Mouse (Mus musculus) liver, embryonic 11.5 days (tissue): Measurements from ENCODE around the gene Simc1. TPM values are rescaled to one million over a fixed set of nuclear protein-coding genes. Genes with fewer than 3 reads are reported as not detected.
A peak's percentile ranks its signal among the peaks of the same experiment; 100 is the strongest.

ENCODE experiments used
- ATAC-seq: fragments of 200-750 bp; cut with Nextera tagmentation; replicated peaks from 2 replicates; pipeline ENCODE4 v1.8.0; 2017; ENCODE audit warnings: moderate number of reproducible peaks, mild to moderate bottlenecking, moderate TSS enrichment, moderate library complexity; ENCODE audit not compliant: low FRiP score
- DNase-seq: peaks from one replicate; pipeline ENCODE4 v3.0.0-alpha.2; 2017; ENCODE audit warnings: low spot score
- H3K27ac ChIP-seq: fragments of 300-500 bp; sonication (generic); 2 replicates; pipeline ENCODE4 v1.5.1; 2014; ENCODE audit warnings: mild to moderate bottlenecking, low read depth, low read length, control low read depth
- H3K27me3 ChIP-seq: fragments of 300-500 bp; sonication (generic); replicated peaks from 2 replicates; pipeline ENCODE4 v1.6.1; 2014; ENCODE audit warnings: low read length, mixed read lengths; ENCODE audit not compliant: control insufficient read depth, insufficient read depth
- H3K36me3 ChIP-seq: fragments of 300-500 bp; sonication (generic); 2 replicates; pipeline ENCODE4 v1.6.1; 2014; ENCODE audit warnings: mild to moderate bottlenecking, low read length, moderate library complexity, mixed read lengths; ENCODE audit not compliant: control insufficient read depth, insufficient read depth
- H3K4me1 ChIP-seq: fragments of 300-500 bp; sonication (generic); replicated peaks from 2 replicates; pipeline ENCODE4 v1.6.1; 2014; ENCODE audit warnings: low read length, mixed read lengths; ENCODE audit not compliant: control insufficient read depth, insufficient read depth
- H3K4me2 ChIP-seq: fragments of 300-500 bp; sonication (generic); 2 replicates; pipeline ENCODE4 v1.6.1; 2014; ENCODE audit warnings: mild to moderate bottlenecking, control low read depth, moderate library complexity
- H3K4me3 ChIP-seq: fragments of 300-500 bp; sonication (generic); 2 replicates; pipeline ENCODE4 v1.5.1; 2014; ENCODE audit warnings: low read depth, low read length, control low read depth
- H3K9ac ChIP-seq: fragments of 300-500 bp; sonication (generic); 2 replicates; pipeline ENCODE4 v1.6.1; 2014; ENCODE audit warnings: low read depth, low read length, control low read depth
- H3K9me3 ChIP-seq: fragments of 300-500 bp; sonication (generic); 2 replicates; pipeline ENCODE4 v1.6.1; 2016; ENCODE audit warnings: low read length, inconsistent platforms, mixed read lengths; ENCODE audit not compliant: control insufficient read depth
- whole genome bisulfite sequencing: fragments of 180-500 bp; shearing (Covaris S2); extraction: QIAGEN DNeasy Blood & Tissue Kit; methylation state at CpG from one replicate; pipeline ENCODE4 v1.1.7; 2014; 5-methylcytosine and 5-hydroxymethylcytosine counted together
- polyA plus RNA-seq: library from polyadenylated mRNA; unstranded; fragments of >200 nt; fragmentation: Nextera tagmentation; extraction: Ambion mirVana; gene quantifications from 2 replicates; pipeline ENCODE4 v1.2.1, GENCODE M21; 2014

Simc1 gene
- polyA plus RNA-seq, 1 experiment from 2014 or later, result 11.6 TPM

- 90% methylated on average over 5 of the region's 5 CpGs for WGBS
- Histone ChIP-seq H3K27ac (no peak overlapping the region), H3K27me3 (no peaks in the 10 kb centered on the region), H3K4me3 (no peak overlapping the region), H3K36me3 (peaks cover 47% of the 10 kb centered on the region), H3K4me1 (peaks cover 5% of the 10 kb centered on the region), H3K9me3 (no peaks in the 10 kb centered on the region), H3K4me2 (no peak overlapping the region), H3K9ac (no peak overlapping the region)
- no peak for ATAC-seq
- no peak for DNase-seq
Measured at GRCm38 (mm10) chr13:54582860-54583259, 79.3 kb downstream of the Simc1 start.

DNA sequence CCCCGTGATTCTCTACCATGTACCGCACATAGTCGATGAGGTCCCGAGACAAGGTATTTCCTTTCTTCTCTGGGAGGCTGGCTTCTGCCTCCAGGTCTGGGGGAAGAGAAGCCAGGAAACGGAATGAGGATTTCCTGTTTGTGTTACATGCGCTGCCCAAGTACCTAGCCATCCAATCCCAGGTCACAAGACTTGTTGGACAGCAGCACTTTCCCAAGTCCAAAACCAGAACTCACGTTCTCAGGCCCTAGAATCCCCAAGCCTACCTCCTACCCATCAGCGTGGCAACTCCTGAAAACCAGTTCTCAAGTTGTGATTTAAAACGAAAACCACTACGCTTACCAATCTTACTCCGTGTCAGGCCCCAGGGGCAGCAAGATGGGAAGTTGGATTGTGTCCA, 82.3 kb downstream of the Simc1 start:
- 88% methylated on average over 11 of the region's 11 CpGs for WGBS
- Histone ChIP-seq H3K4me2 (no peak overlapping the region), H3K27ac (no peak overlapping the region), H3K9me3 (no peaks in the 10 kb centered on the region), H3K4me1 (peaks cover 8% of the 10 kb centered on the region; the same call in 1 of the 2 replicates), H3K27me3 (no peaks in the 10 kb centered on the region), H3K36me3 (peaks cover 48% of the 10 kb centered on the region), H3K4me3 (no peak overlapping the region), H3K9ac (no peak overlapping the region)
- ATAC-seq, result no peak
- no peak for DNase-seq

- no peak for DNase-seq
Measured at GRCm38 (mm10) chr13:54589414-54589995, 85.9 kb downstream of the Simc1 start.

GRCm38 (mm10) chr13:54589996-54590951, 86.7 kb downstream of the Simc1 start, which contains the start of the genes Nop16 and Higd2a:
TSS of gene Nop16 (minus strand) at chr13:54590090.
TSS of gene Higd2a (plus strand) at chr13:54590207.
- ATAC-seq (peak; percentile 97), DNase-seq (peak; percentile 98)
- Histone ChIP-seq H3K9me3 (no peaks in the 10 kb centered on the region), H3K4me1 (peaks cover 17% of the 10 kb centered on the region), H3K4me3 (peak within 1 kb of the TSS; percentile 73), H3K4me2 (peak within 1 kb of the TSS; percentile 73), H3K36me3 (peaks cover 19% of the 10 kb centered on the region), H3K9ac (peak within 1 kb of the TSS; percentile 82), H3K27me3 (no peaks in the 10 kb centered on the region), H3K27ac (peak within 1 kb of the TSS; percentile 28; the same call in 1 of the 2 replicates)
- under 1% methylated on average over 51 of the region's 51 CpGs for WGBS

More at GRCm38 (mm10) chr13:54589414-54589995, 85.9 kb downstream of the Simc1 start:
- Histone ChIP-seq H3K36me3 (peaks cover 23% of the 10 kb centered on the region), H3K4me2 (peak overlapping the region; percentile 73), H3K9ac (peak overlapping the region; percentile 82), H3K27me3 (no peaks in the 10 kb centered on the region), H3K9me3 (no peaks in the 10 kb centered on the region), H3K4me1 (peaks cover 17% of the 10 kb centered on the region), H3K4me3 (peak overlapping the region; percentile 73), H3K27ac (peak overlapping the region; percentile 28; the same call in 1 of the 2 replicates)
- WGBS, result 1% methylated on average over 24 of the region's 24 CpGs
- ATAC-seq, result peak; percentile 43

- H3K27ac ChIP-seq, result 0 out of 2 replicates have a peak overlapping the region, but pooled peaks have one; percentile 17
- peak overlapping the region; percentile 73 for H3K4me2 ChIP-seq
- H3K9me3 ChIP-seq, result no peaks in the 10 kb centered on the region
- peaks cover 10% of the 10 kb centered on the region for H3K36me3 ChIP-seq
- no peak for DNase-seq
- H3K4me1 ChIP-seq, result peaks cover 17% of the 10 kb centered on the region
- ATAC-seq, result no peak
- no peaks in the 10 kb centered on the region for H3K27me3 ChIP-seq
- no peak overlapping the region for H3K9ac ChIP-seq
- 90% methylated on average over 8 of the region's 8 CpGs for WGBS
- peak overlapping the region; percentile 73 for H3K4me3 ChIP-seq
Measured at GRCm38 (mm10) chr13:54591776-54592356, 88.3 kb downstream of the Simc1 start.

- H3K9me3 ChIP-seq, result no peaks in the 10 kb centered on the region
- no peak overlapping the region for H3K4me3 ChIP-seq
- DNase-seq, result no peak
- no peak overlapping the region for H3K4me2 ChIP-seq
- no peak overlapping the region for H3K9ac ChIP-seq
- H3K36me3 ChIP-seq, result peaks cover 3% of the 10 kb centered on the region; the same call in 1 of the 2 replicates
- H3K4me1 ChIP-seq, result peaks cover 14% of the 10 kb centered on the region
- ATAC-seq, result no peak
- 85% methylated on average over 11 of the region's 11 CpGs for WGBS
- H3K27ac ChIP-seq, result no peak overlapping the region
- no peaks in the 10 kb centered on the region for H3K27me3 ChIP-seq
Measured at GRCm38 (mm10) chr13:54593617-54594016, 90.0 kb downstream of the Simc1 start.

GRCm38 (mm10) chr13:54596107-54596690, 92.6 kb downstream of the Simc1 start:
- Histone ChIP-seq H3K4me3 (no peak overlapping the region), H3K36me3 (peaks cover 10% of the 10 kb centered on the region; the same call in 1 of the 2 replicates), H3K9me3 (no peaks in the 10 kb centered on the region), H3K9ac (no peak overlapping the region), H3K4me1 (peaks cover 7% of the 10 kb centered on the region), H3K27ac (no peak overlapping the region), H3K27me3 (no peaks in the 10 kb centered on the region), H3K4me2 (no peak overlapping the region)
- no peak for DNase-seq
- no peak for ATAC-seq
- WGBS, result 77% methylated on average over 8 of the region's 8 CpGs

- Histone ChIP-seq H3K27ac (no peak overlapping the region), H3K4me3 (no peak overlapping the region), H3K9ac (no peak overlapping the region), H3K9me3 (no peaks in the 10 kb centered on the region), H3K36me3 (peaks cover 10% of the 10 kb centered on the region; the same call in 1 of the 2 replicates), H3K27me3 (no peaks in the 10 kb centered on the region), H3K4me1 (no peaks in the 10 kb centered on the region; the same call in 1 of the 2 replicates), H3K4me2 (no peak overlapping the region)
- 69% methylated on average over 5 of the region's 5 CpGs for WGBS
- no peak for ATAC-seq
- DNase-seq, result no peak
Measured at GRCm38 (mm10) chr13:54596870-54597269, 93.3 kb downstream of the Simc1 start.
